In the genomic region with DNA sequence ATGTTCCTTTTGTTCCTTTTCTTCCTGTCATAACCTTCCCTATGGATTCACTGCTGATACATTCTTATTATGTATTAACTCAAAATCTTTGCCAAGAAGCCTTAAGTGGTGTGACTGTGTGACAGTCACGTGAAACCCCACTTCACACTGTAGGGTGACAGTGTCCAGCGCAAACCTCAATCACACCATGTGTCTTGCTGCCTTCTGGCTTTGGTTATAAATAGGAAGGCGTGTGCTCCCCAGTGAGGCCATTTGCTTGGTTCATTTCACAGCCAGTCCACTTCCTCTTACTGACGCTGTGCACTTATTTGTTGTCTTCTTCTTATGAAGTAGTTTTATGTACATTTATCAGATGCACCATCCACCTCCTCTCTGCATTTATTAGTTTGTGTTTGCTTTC, we compare ENCODE assay signal across 15 mouse cellular contexts. TPM values are rescaled to one million over a fixed set of nuclear protein-coding genes. Genes with fewer than 3 reads are reported as not detected.
DNase-seq lines count a peak whose midpoint lies in the region; ATAC-seq and TF ChIP-seq lines count a peak whose summit lies in the region.
"Had no signal": no experiment of that assay in that cellular context is flagged by ENCODE, and none has a peak within 500 bp of the region (broad histone marks: within the 10 kb centered on the region; RNA-seq: fewer than 3 reads in every experiment).

No protein-coding gene starts in this region.

- TF ChIP-seq EP300 in stomach, postnatal 0 days (optimal IDR thresholded peaks at IDR 0.05), result no peak

- H3K36me3 ChIP-seq in hindbrain, postnatal 0 days (ENCODE audit: insufficient read depth, low read length), result no peaks in the 10 kb centered on the region
- H3K36me3 ChIP-seq in hindbrain, embryonic 12.5 days, result no peaks in the 10 kb centered on the region
- H3K36me3 ChIP-seq in stomach, embryonic 15.5 days, result no peaks in the 10 kb centered on the region
- no peaks in the 10 kb centered on the region for H3K36me3 ChIP-seq in stomach, postnatal 0 days (ENCODE audit: control insufficient read depth, insufficient read depth, low read length)
- no peaks in the 10 kb centered on the region for H3K36me3 ChIP-seq in kidney, embryonic 14.5 days (ENCODE audit: control insufficient read depth, insufficient read depth, low read length)
- H3K36me3 ChIP-seq: liver, embryonic 12.5 days; lung, embryonic 15.5 days had no signal

- H3K27ac ChIP-seq in hindbrain, postnatal 0 days, result peak overlapping the region; percentile 41; the same call in 1 of the 2 replicates
- no peak overlapping the region for H3K27ac ChIP-seq in hindbrain, embryonic 12.5 days
- no peak overlapping the region for H3K27ac ChIP-seq in stomach, embryonic 15.5 days
- no peak overlapping the region for H3K27ac ChIP-seq in stomach, postnatal 0 days (replicated peaks)
- H3K27ac ChIP-seq in kidney, embryonic 14.5 days (ENCODE audit: low read depth, low read length), result no peak overlapping the region
- H3K27ac ChIP-seq: kidney, postnatal 0 days; liver, embryonic 12.5 days; lung, embryonic 15.5 days had no signal

- H3K4me3 ChIP-seq in hindbrain, postnatal 0 days (ENCODE audit: low read length), result no peak overlapping the region
- H3K4me3 ChIP-seq in hindbrain, embryonic 12.5 days, result no peak overlapping the region
- H3K4me3 ChIP-seq in stomach, embryonic 15.5 days (replicated peaks), result no peak overlapping the region
- H3K4me3 ChIP-seq in stomach, postnatal 0 days (ENCODE audit: low read depth, low read length), result no peak overlapping the region
- no peak overlapping the region for H3K4me3 ChIP-seq in kidney, embryonic 14.5 days (ENCODE audit: low read length)
- H3K4me3 ChIP-seq: liver, embryonic 12.5 days; lung, embryonic 15.5 days had no signal

- TF ChIP-seq CTCF in hindbrain, postnatal 0 days (IDR thresholded peaks at IDR 0.05; ENCODE audit: low read depth), result no peak
- TF ChIP-seq CTCF in stomach, postnatal 0 days (IDR thresholded peaks at IDR 0.05; ENCODE audit: low read depth), result no peak

- no peak overlapping the region for H3K4me2 ChIP-seq in hindbrain, postnatal 0 days (ENCODE audit: low read depth, low read length)
- H3K4me2 ChIP-seq in hindbrain, embryonic 12.5 days (replicated peaks), result no peak overlapping the region
- H3K4me2 ChIP-seq in stomach, embryonic 15.5 days, result no peak overlapping the region
- H3K4me2 ChIP-seq in stomach, postnatal 0 days (replicated peaks; ENCODE audit: low read depth), result no peak overlapping the region
- H3K4me2 ChIP-seq in kidney, embryonic 14.5 days (replicated peaks; ENCODE audit: low read depth, low read length), result no peak overlapping the region
- H3K4me2 ChIP-seq: liver, embryonic 12.5 days; lung, embryonic 15.5 days had no signal

- DNase-seq in frontal cortex, postnatal 36 days (ENCODE audit: low spot score in 2 of 2), result no peak
- DNase-seq in hindbrain, postnatal 0 days (ENCODE audit: low spot score), result peak; percentile 21
- DNase-seq in stomach, postnatal 0 days (ENCODE audit: low spot score), result no peak
- DNase-seq: adrenal gland, postnatal 25 days; cerebellum, adult 9-10 months; gastrocnemius, postnatal 25 days; thymus, adult 2 months had no signal

- H3K27me3 ChIP-seq in hindbrain, postnatal 0 days (ENCODE audit: insufficient read depth, low read length), result no peaks in the 10 kb centered on the region
- no peaks in the 10 kb centered on the region for H3K27me3 ChIP-seq in hindbrain, embryonic 12.5 days
- H3K27me3 ChIP-seq in stomach, embryonic 15.5 days (replicated peaks), result no peaks in the 10 kb centered on the region
- H3K27me3 ChIP-seq in stomach, postnatal 0 days (ENCODE audit: control insufficient read depth, insufficient read depth, low read length), result no peaks in the 10 kb centered on the region
- H3K27me3 ChIP-seq in kidney, embryonic 14.5 days (ENCODE audit: control insufficient read depth, insufficient read depth, low read length), result no peaks in the 10 kb centered on the region
- H3K27me3 ChIP-seq: liver, embryonic 12.5 days; lung, embryonic 15.5 days had no signal

- H3K4me1 ChIP-seq in hindbrain, postnatal 0 days (ENCODE audit: insufficient read depth, low read length), result peaks cover 6% of the 10 kb centered on the region; the same call in 1 of the 2 replicates
- H3K4me1 ChIP-seq in hindbrain, embryonic 12.5 days, result no peaks in the 10 kb centered on the region
- H3K4me1 ChIP-seq in stomach, embryonic 15.5 days, result 0 out of 2 replicates have a peak, but pooled peaks cover 6% of the 10 kb centered on the region
- no peaks in the 10 kb centered on the region for H3K4me1 ChIP-seq in stomach, postnatal 0 days (replicated peaks; ENCODE audit: control insufficient read depth, insufficient read depth)
- H3K4me1 ChIP-seq in kidney, embryonic 14.5 days (ENCODE audit: control insufficient read depth, insufficient read depth, low read length), result no peaks in the 10 kb centered on the region
- H3K4me1 ChIP-seq: liver, embryonic 12.5 days had no signal

- WGBS in hindbrain, postnatal 0 days, result 47% methylated on average over 4 of the region's 4 CpGs
- 66% methylated on average over 4 of the region's 4 CpGs for WGBS in hindbrain, embryonic 12.5 days
- 61% methylated on average over 4 of the region's 4 CpGs for WGBS in stomach, embryonic 15.5 days
- WGBS in stomach, postnatal 0 days, result 68% methylated on average over 4 of the region's 4 CpGs
- 50% methylated on average over 4 of the region's 4 CpGs for WGBS in kidney, embryonic 14.5 days

- no peaks in the 10 kb centered on the region for H3K9me3 ChIP-seq in hindbrain, postnatal 0 days (ENCODE audit: low read length)
- no peaks in the 10 kb centered on the region for H3K9me3 ChIP-seq in hindbrain, embryonic 12.5 days (replicated peaks)
- H3K9me3 ChIP-seq in stomach, embryonic 15.5 days, result no peaks in the 10 kb centered on the region
- H3K9me3 ChIP-seq in stomach, postnatal 0 days (ENCODE audit: control insufficient read depth, low read length), result no peaks in the 10 kb centered on the region
- H3K9me3 ChIP-seq in kidney, embryonic 14.5 days (ENCODE audit: control insufficient read depth, low read length), result no peaks in the 10 kb centered on the region
- H3K9me3 ChIP-seq: liver, embryonic 12.5 days; lung, embryonic 15.5 days had no signal

- peak; percentile 67 for ATAC-seq in frontal cortex, adult (ENCODE audit: low TSS enrichment)
- peak; percentile 18; the same call in 1 of the 2 replicates for ATAC-seq in hindbrain, postnatal 0 days
- ATAC-seq in hindbrain, embryonic 12.5 days (ENCODE audit: low FRiP score), result no peak
- ATAC-seq in stomach, embryonic 15.5 days (ENCODE audit: insufficient read depth, low FRiP score, low read depth), result peak; percentile 27; the same call in 1 of the 2 replicates
- no peak for ATAC-seq in stomach, postnatal 0 days (ENCODE audit: low FRiP score, low TSS enrichment)
- ATAC-seq in kidney, embryonic 14.5 days (ENCODE audit: low FRiP score, low TSS enrichment), result no peak
- ATAC-seq: liver, embryonic 12.5 days had no signal

- H3K9ac ChIP-seq in hindbrain, postnatal 0 days (replicated peaks; ENCODE audit: low read length), result no peak overlapping the region
- H3K9ac ChIP-seq in hindbrain, embryonic 12.5 days, result no peak overlapping the region
- no peak overlapping the region for H3K9ac ChIP-seq in stomach, embryonic 15.5 days
- no peak overlapping the region for H3K9ac ChIP-seq in stomach, postnatal 0 days (ENCODE audit: low read length)
- no peak overlapping the region for H3K9ac ChIP-seq in kidney, embryonic 14.5 days (ENCODE audit: low read depth, low read length)
- H3K9ac ChIP-seq: liver, embryonic 12.5 days; lung, embryonic 15.5 days had no signal

RNA-seq across cellular contexts. Expression of gene Ptprk, which starts 53.8 kb away (rescaled TPM):
- total RNA-seq in hindbrain, postnatal 0 days (2014; rRNA removed), result 49.5 and 49.9 TPM in 2 replicates
- 23.5 and 24.0 TPM in 2 replicates for polyA plus RNA-seq in hindbrain, postnatal 0 days (2015; fragmentation: Nextera tagmentation; extraction: Ambion mirVana)
- polyA plus RNA-seq in hindbrain, embryonic 12.5 days (2016; fragmentation: Nextera tagmentation; extraction: Ambion mirVana), result 31.0 and 31.9 TPM in 2 replicates
- 46.7 and 50.4 TPM in 2 replicates for polyA plus RNA-seq in stomach, embryonic 15.5 days (2015; fragmentation: Nextera tagmentation; extraction: Ambion mirVana)
- 26.9 and 27.1 TPM in 2 replicates for polyA plus RNA-seq in stomach, postnatal 0 days (2015; fragmentation: Nextera tagmentation; extraction: Ambion mirVana)
- 34.2 and 42.7 TPM in 2 replicates for polyA plus RNA-seq in kidney, embryonic 14.5 days (2014; fragmentation: Nextera tagmentation; extraction: Ambion mirVana)
- total RNA-seq: megakaryocyte, adult 5-6 weeks had no signal

Comparison
In these comparisons a context has a peak if more than half of its experiments do, and no peak if none do; other contexts are left out.
1. ATAC-seq: peak in frontal cortex, adult (single experiment), hindbrain, postnatal 0 days (single experiment) and stomach, embryonic 15.5 days (single experiment); none in hindbrain, embryonic 12.5 days (single experiment), stomach, postnatal 0 days (single experiment) and kidney, embryonic 14.5 days (single experiment).